Mouse (Mus musculus): ENCODE results near the gene Pgm2l1.

- TF ChIP-seq MAFK (IDR thresholded peaks at IDR 0.05; ENCODE audit: insufficient read depth, low read depth, low read length), result no peak
- no peak for TF ChIP-seq HCFC1 (IDR thresholded peaks at IDR 0.05; ENCODE audit: borderline replicate concordance, insufficient read depth, low read length)
- no peak for TF ChIP-seq ZC3H11A (IDR thresholded peaks at IDR 0.05; ENCODE audit: borderline replicate concordance, low read depth, low read length)
- TF ChIP-seq ZNF384 (IDR thresholded peaks at IDR 0.05; ENCODE audit: low read depth, low read length), result no peak
- TF ChIP-seq CHD2 (IDR thresholded peaks at IDR 0.05; ENCODE audit: low read depth, low read length), result no peak
Measured at GRCm38 (mm10) chr7:100179394-100179793, 47.8 kb upstream of the Pgm2l1 start.
